Mouse (Mus musculus): ENCODE results near the gene Coro7. TPM values are rescaled to one million over a fixed set of nuclear protein-coding genes. Genes with fewer than 3 reads are reported as not detected.
"Not testable (repeated sequence)": the region's sequence is repeated elsewhere in the genome, so short reads cannot be mapped to it uniquely, and the experiment has no call there.

The Coro7 gene
- polyA plus RNA-seq, 1 experiment from 2014 or later = 11.9 TPM

DNA sequence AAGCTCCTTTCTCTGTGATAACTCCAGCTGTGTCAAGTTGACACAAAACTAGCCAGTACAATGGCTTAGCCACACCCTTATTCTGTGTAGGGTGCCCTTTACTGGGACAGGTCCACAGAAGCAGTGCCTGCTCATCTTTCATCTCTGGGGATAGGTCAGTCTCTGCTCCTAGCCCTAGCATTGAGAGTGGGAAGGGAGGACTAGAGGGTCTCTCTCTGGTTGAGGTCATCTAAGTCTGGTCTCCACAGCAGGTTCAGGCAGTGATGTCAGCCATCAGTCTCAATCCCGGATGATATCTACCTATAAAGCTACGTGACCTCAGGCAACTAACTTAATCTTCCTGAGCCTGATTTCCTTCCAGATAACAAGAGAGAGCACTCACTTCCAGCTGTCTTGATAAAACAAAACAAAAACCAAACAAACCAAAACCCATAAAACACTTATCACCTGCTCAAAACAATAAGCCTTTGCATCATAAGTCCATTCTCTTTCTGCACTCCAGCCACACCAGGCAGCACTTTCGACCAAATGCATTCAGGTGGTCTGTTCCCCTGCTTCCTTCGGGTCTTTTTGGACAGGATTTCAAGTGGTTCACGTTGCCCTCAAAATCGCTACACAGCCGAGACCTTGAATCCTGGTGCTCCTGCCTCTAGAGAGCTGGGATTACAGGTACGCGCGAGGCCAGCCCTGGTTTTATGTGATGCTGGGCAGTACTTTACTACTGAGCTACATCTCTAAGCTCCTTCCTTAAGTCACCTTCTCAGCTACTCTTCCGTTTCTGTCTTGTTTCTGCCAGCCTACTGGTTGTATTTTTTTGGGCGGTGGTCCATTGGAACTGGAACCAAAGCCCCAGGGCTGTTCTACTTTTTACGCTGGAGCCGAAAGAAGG lies 93.7 kb downstream of the Coro7 start:
- peak overlapping the region; percentile 60 for H3K4me3 ChIP-seq
- peak overlapping the region; percentile 81 for H3K4me2 ChIP-seq
- no peaks in the 10 kb centered on the region for H3K9me3 ChIP-seq (replicated peaks)
- H3K36me3 ChIP-seq = peaks cover 6% of the 10 kb centered on the region; the same call in 1 of the 2 replicates
- ATAC-seq = peak; percentile 7; the same call in 1 of the 2 replicates
- H3K27ac ChIP-seq = peak overlapping the region; percentile 69
- H3K27me3 ChIP-seq (replicated peaks) = no peaks in the 10 kb centered on the region
- H3K4me1 ChIP-seq = peaks cover 50% of the 10 kb centered on the region
- H3K9ac ChIP-seq = peak overlapping the region; percentile 72
- 6% methylated on average over 14 of the region's 14 CpGs for WGBS (ENCODE audit: insufficient replicate concordance)

DNA sequence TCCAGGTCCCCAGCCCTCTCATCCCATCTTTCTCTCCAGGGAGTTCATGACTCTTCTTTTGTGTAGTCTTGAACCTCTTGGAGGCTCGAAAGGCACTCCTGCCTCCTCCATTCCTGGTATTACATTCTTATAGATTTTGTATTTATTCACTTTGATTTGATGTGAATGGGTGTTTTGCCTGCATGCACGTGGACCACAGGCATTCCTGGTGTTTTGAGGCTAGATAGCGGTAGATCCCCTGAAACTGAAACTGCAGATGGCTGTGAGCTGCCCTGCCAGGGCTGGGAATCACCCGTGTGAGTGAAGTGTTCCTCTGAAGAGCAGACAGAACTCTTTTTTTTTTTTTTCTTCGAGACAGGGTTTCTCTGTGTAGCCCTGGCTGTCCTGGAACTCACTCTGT lies 95.1 kb downstream of the Coro7 start:
- no peak for ATAC-seq
- WGBS (ENCODE audit: insufficient replicate concordance) = 51% methylated on average over 5 of the region's 5 CpGs

DNA sequence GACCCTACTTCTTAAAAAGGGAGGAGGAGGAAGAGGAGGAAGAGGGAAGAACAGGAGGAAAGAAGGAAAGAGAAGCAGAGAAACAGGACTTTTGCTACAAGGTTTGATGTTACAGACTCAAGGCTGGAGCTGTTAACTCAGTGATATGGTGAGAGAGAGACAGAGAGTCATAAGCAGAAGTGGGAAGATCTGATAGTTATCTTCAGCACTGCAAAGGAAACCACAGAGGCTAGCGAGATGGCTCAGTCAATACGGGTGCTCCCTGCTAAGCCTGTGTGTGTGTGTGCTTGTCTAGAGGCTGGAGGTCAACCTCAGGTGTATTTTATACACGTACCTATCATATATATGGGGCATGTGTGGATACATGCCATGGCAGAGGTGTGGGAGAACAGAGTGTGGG lies 95.8 kb downstream of the Coro7 start:
- Histone ChIP-seq H3K27ac (0 out of 2 replicates have a peak overlapping the region, but pooled peaks have one; percentile 51), H3K4me3 (no peak overlapping the region), H3K27me3 (replicated peaks) (no peaks in the 10 kb centered on the region), H3K9me3 (replicated peaks) (no peaks in the 10 kb centered on the region), H3K4me2 (peak overlapping the region; percentile 19), H3K36me3 (no peaks in the 10 kb centered on the region), H3K9ac (no peak overlapping the region), H3K4me1 (peaks cover 49% of the 10 kb centered on the region)
- no peak for ATAC-seq
- whole genome bisulfite sequencing (ENCODE audit: insufficient replicate concordance) = 13% methylated on average over 3 of the region's 3 CpGs

More for the DNA sequence above, 95.1 kb downstream of the Coro7 start:
- no peaks in the 10 kb centered on the region for H3K9me3 ChIP-seq (replicated peaks)
- H3K4me2 ChIP-seq = no peak overlapping the region
- H3K9ac ChIP-seq = no peak overlapping the region
- H3K36me3 ChIP-seq = no peaks in the 10 kb centered on the region
- H3K27me3 ChIP-seq (replicated peaks) = no peaks in the 10 kb centered on the region
- H3K27ac ChIP-seq = no peak overlapping the region
- H3K4me3 ChIP-seq = no peak overlapping the region
- H3K4me1 ChIP-seq = peaks cover 50% of the 10 kb centered on the region

DNA sequence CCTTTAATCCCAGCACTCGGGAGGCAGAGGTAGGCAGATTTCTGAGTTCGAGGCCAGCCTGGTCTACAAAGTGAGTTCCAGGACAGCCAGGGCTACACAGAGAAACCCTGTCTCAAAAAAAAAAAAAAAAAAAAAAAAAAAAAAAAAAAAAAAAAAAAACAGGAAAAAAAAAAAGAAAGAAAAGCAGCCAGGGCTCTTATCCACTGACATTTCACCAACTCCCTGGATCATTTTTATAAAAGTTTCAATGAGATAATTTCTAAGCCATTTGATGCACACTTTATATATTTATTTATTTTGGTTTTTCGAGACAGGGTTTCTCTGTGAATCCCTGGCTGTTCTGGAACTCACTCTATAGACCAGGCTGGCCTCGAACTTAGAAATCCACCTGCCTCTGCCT lies 98.4 kb downstream of the Coro7 start:
- H3K4me1 ChIP-seq = peaks cover 27% of the 10 kb centered on the region
- not testable (repeated sequence) for H3K4me2 ChIP-seq; H3K9me3 ChIP-seq (replicated peaks); H3K9ac ChIP-seq; H3K36me3 ChIP-seq; ATAC-seq; H3K27me3 ChIP-seq (replicated peaks); H3K4me3 ChIP-seq; H3K27ac ChIP-seq
- 81% methylated on average over 4 of the region's 4 CpGs for WGBS (ENCODE audit: insufficient replicate concordance)

DNA sequence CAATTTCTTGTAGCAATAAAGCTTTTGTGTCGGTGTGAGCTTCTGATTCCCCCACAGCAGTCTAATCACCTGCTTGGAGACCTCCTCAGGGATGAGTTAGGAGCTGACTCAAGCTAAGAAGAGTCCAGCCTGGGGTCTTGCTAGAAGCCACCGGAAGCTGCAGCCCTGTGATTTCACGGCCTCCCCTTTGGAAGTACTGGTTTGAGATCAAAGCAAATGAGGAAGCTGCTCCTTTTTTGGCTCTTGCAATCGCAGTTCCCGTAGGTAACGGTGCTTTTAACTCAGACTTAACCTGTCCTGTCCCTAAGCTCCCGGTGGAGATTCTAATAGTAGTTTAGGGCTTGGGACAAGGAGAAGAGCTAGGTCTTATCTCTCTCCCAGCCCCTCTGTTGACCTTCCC lies 100.9 kb downstream of the Coro7 start:
- no peak for ATAC-seq
- H3K9me3 ChIP-seq (replicated peaks) = no peaks in the 10 kb centered on the region
- H3K4me3 ChIP-seq = no peak overlapping the region
- 26% methylated on average over 7 of the region's 7 CpGs for WGBS (ENCODE audit: insufficient replicate concordance)
- H3K4me1 ChIP-seq = peaks cover 7% of the 10 kb centered on the region
- peaks cover 9% of the 10 kb centered on the region; the same call in 1 of the 2 replicates for H3K27me3 ChIP-seq (replicated peaks)
- H3K36me3 ChIP-seq = no peaks in the 10 kb centered on the region
- H3K27ac ChIP-seq = no peak overlapping the region
- no peak overlapping the region for H3K4me2 ChIP-seq
- H3K9ac ChIP-seq = no peak overlapping the region

DNA sequence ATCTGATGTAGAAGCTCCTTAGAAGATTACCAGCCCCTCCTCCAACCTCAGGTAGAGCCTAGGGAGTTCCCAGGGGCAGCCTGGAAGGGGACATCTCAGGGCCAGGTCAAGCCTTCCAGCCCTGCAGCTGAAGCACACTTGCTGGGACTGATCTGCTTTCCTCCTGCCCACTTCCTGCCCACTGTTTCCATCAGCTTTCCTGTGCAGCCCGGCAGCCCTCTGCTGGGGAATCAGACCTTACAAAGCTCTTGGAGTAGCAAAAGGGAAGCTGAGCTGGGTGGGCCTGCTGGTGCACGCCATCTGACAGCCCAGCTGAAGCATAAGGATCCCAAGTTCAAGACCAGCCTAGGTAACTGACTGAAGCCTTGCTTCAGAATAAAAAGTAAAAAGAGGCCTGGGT lies 102.7 kb downstream of the Coro7 start:
- Histone ChIP-seq H3K4me2 (no peak overlapping the region), H3K27ac (no peak overlapping the region), H3K4me1 (no peaks in the 10 kb centered on the region), H3K4me3 (no peak overlapping the region), H3K9ac (no peak overlapping the region), H3K9me3 (replicated peaks) (no peaks in the 10 kb centered on the region), H3K36me3 (no peaks in the 10 kb centered on the region), H3K27me3 (replicated peaks) (peaks cover 9% of the 10 kb centered on the region; the same call in 1 of the 2 replicates)
- 32% methylated on average over 2 of the region's 2 CpGs for whole genome bisulfite sequencing (ENCODE audit: insufficient replicate concordance)
- ATAC-seq = no peak

Other genes starting within 250 kb of the Coro7 start
- 5.1 and 5.6 TPM in 2 replicates for gene Srl, start 138.0 kb downstream of the Coro7 start, polyA plus RNA-seq (2016; fragmentation: Nextera tagmentation; extraction: Ambion mirVana)
- 13.3 and 14.3 TPM in 2 replicates for gene Tfap4, start 119.9 kb downstream of the Coro7 start, polyA plus RNA-seq (2016; fragmentation: Nextera tagmentation; extraction: Ambion mirVana)
- gene Glis2, start 85.1 kb downstream of the Coro7 start, polyA plus RNA-seq (2016; fragmentation: Nextera tagmentation; extraction: Ambion mirVana) = 6.1 and 7.3 TPM in 2 replicates
- 76.2 and 81.9 TPM in 2 replicates for gene Pam16, start 54.8 kb downstream of the Coro7 start, polyA plus RNA-seq (2016; fragmentation: Nextera tagmentation; extraction: Ambion mirVana)
- 4.7 and 5.0 TPM in 2 replicates for gene Vasn, start 39.8 kb downstream of the Coro7 start, polyA plus RNA-seq (2016; fragmentation: Nextera tagmentation; extraction: Ambion mirVana)
- 69.2 and 74.2 TPM in 2 replicates for gene Dnaja3, start 39.8 kb downstream of the Coro7 start, polyA plus RNA-seq (2016; fragmentation: Nextera tagmentation; extraction: Ambion mirVana)
- gene Nmral1, start 39.6 kb upstream of the Coro7 start, polyA plus RNA-seq (2016; fragmentation: Nextera tagmentation; extraction: Ambion mirVana) = 50.0 and 53.0 TPM in 2 replicates
- gene Hmox2, start 46.6 kb upstream of the Coro7 start, polyA plus RNA-seq (2016; fragmentation: Nextera tagmentation; extraction: Ambion mirVana) = 40.9 and 42.5 TPM in 2 replicates
- 24.9 and 25.7 TPM in 2 replicates for gene Cdip1, start 110.5 kb upstream of the Coro7 start, polyA plus RNA-seq (2016; fragmentation: Nextera tagmentation; extraction: Ambion mirVana)
- gene 4930562C15Rik, start 155.6 kb upstream of the Coro7 start, polyA plus RNA-seq (2016; fragmentation: Nextera tagmentation; extraction: Ambion mirVana) = 0.13 and 0.16 TPM in 2 replicates
- 14.7 and 16.8 TPM in 2 replicates for gene Ubald1, start 200.5 kb upstream of the Coro7 start, polyA plus RNA-seq (2016; fragmentation: Nextera tagmentation; extraction: Ambion mirVana)
- gene Mgrn1, start 206.5 kb upstream of the Coro7 start, polyA plus RNA-seq (2016; fragmentation: Nextera tagmentation; extraction: Ambion mirVana) = 29.8 and 31.1 TPM in 2 replicates

All from liver, embryonic 12.5 days (tissue).